Mouse (Mus musculus): ENCODE data around the gene Fgg.

The Fgg gene

GRCm38 (mm10) chr3:83007557-83007956 is at the start of gene Fgg:
Gene Fgg, plus strand, starts transcription at chr3:83007724.
- in situ Hi-C loops (cut with MboI, MseI), result loop anchor here in 1 of 2 experiments (5.0 to 10.0 kb wide), 2 partner anchors 45 to 687 kb away; no protein-coding TSS in a partner anchor

DNA sequence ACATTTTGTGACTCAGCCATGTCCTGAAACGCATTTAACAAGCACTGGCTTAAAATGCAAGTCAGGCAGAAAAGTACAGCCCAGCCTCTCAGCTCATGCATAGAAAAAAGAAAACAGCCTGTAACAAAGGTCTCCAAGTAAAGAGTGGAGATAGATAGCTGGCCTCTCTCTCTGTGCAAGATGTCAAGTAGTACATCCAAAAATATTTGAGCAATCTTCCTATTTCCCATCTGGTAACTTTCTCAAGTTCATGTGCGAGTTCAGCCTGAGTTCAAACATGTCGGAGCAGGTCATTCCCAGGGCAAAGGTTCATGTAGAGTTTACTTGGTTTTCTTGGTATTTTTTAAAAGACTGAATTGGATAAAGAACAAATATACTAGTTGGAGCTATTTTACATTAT is 36.5 kb upstream of the Fgg start:
- in situ Hi-C loops (cut with MboI, MseI), result no loop called here

DNA sequence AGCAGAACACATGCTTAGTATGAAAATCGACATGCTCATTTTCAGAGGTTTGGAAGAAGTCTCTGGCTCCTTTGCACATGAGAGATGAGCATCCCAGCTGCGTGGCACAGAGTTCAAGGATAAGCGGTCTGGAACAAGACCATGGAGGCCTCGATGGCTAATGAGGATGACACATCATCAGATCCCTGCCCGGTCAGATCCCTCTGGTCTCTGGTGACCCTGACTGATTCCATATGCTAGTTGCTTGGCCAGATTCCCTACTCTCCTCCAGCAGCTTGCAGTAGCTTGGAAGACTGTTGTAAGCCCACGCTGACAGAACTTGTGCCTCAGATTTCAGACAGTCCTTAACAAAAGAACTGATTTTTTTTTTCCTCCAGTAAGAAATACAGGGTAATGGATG is 26.7 kb upstream of the Fgg start:
- in situ Hi-C loops (cut with MboI, MseI), result no loop called here

GRCm38 (mm10) chr3:82981861-82982260 is 25.7 kb upstream of the Fgg start:
- in situ Hi-C loops (cut with MboI, MseI), result no loop called here

DNA sequence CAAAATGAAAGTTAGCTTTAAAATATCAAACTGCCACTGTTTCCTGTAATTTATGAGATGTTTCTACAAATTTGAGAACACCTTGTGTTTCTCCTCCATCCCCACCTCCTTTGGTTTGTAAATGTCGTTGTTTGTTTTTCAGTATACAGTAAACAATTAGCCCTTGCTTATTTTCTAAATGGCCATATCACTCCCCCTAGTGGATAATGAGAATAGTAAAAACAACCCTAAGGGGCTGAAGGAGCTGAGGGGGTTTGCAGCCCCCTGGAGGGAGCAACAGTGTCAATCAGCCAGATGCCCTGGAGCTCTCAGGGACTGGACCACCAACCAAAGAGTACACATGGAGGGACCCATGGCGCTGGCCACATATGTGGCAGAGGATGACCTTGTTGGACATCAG is 22.7 kb upstream of the Fgg start:
- in situ Hi-C loops (cut with MboI, MseI), result no loop called here

DNA sequence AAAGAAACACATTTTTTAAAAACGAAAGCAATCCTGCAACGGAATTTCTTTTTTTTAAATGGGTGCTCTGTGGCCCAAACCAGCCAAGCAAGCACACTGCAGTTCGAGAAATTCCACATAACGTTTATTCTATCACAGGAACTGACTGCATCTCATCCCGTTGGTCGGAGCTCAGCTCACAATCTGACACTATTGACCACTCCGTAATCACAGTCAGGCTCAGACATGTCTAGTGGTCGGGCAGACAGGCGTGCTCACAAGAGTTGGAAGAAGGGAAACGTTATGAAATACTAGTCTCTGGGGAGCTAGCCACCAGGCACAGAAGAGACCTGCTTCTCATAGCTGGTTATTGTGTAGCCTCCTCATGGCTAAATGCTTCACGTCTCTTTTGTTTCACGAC is 15.6 kb upstream of the Fgg start:
- in situ Hi-C loops (cut with MboI, MseI), result no loop called here

DNA sequence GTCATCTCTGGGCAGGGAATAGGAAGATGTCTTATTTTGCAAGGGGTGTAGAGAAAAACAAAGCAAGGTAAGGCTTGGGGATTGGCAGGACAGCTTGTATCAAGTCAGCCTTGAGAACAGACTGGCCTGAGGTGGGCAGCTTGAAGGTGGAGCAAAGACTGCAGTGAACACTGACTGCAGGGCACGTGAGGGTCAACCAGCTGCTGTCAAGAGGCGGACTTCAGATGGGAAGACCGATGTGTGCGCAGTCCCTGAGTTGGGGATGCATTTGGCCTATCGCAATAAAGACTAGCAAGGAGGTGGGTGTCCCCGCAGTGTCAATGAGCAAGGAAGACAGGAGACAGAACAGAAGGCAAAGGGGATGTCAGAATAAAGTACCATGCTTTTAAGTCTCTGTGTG is 14.6 kb upstream of the Fgg start:
- in situ Hi-C loops (cut with MboI, MseI), result no loop called here

DNA sequence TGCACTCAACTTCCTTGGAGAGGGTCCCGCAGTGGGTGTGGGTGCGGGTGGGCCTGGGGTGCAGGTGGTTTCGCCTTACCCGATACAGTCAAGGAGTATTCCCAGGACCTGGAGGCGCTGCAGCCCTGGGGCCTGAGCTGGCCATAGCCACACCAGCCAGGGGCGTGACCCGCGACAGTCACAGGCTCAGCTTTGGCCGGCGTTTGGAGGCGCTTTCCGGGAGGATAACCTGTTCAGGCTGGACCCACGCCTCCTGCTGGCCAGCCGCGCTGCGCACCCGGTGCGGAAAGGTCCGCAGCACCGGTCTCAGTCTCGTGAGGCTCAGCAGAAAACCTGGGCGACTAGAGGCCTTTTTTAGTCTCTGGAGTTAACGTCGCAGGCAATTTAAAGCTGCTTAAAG is 12.2 kb upstream of the Fgg start:
- in situ Hi-C loops (cut with MboI, MseI), result loop anchor here in 1 of 2 experiments (5.0 kb wide), 1 partner anchor 277 kb away; no protein-coding TSS in a partner anchor

- in situ Hi-C loops (cut with MboI, MseI), result loop anchor here in 1 of 2 experiments (5.0 kb wide), 1 partner anchor 276 kb away; no protein-coding TSS in a partner anchor
These were observed 10.9 kb upstream of the Fgg start for GRCm38 (mm10) chr3:82996656-82997055.

DNA sequence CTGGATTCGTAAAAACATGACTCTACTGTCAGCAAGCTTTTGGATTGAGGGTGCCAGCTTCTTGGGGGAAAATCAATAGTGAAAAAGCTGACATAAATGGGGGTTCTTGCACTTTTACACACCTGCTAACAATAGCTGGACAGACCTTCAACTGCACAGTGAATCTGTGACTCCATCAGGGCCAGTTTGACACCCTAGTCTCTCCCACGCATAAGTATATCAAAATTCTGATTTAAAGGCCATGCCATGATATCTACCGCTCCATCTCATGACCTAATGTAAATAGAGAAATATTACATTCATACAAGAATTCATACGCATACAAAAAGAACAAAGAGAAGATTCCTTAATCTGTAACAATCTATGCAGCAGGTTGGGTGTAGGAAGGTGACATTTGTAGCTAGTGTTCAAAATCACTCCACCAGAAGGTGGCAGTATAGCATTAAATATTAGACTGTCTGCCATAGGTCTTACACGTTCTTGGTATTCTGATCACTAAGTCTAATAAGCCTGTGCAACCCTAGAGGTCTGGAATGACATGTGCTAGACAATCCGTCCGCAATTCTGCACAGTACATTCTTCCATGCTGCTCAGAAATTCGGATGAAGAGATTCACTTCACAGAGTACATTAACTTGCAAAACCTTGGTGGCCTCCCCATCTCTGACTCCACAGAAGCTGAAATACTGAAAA is 8.6 kb upstream of the Fgg start:
- in situ Hi-C loops (cut with MboI, MseI), result loop anchor here in 1 of 2 experiments (5.0 kb wide), 1 partner anchor 273 kb away; no protein-coding TSS in a partner anchor

DNA sequence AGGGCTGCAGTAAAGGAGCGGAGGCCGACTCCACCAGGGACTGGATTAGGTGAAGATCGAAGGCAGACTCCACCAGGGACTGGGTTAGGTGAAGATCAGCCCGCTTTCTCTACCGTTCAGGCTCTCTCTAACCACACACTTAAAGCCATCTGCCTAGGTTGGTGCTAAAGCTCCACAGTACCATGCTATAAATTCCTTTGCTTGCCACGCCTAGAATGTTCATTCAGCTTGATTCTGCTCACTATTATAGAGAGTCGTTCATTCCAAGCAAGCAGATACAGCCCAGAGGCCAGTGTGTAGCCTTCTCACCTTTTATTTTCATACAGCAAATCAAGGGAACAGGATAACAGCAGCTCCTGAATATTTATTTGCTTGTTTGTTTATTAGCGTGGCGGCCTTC is 7.5 kb upstream of the Fgg start:
- in situ Hi-C loops (cut with MboI, MseI), result loop anchor here (5.0 to 10.0 kb wide), 4 partner anchors 48 to 695 kb away; no protein-coding TSS in a partner anchor

GRCm38 (mm10) chr3:83002191-83002590 is 5.3 kb upstream of the Fgg start:
- in situ Hi-C loops (cut with MboI, MseI), result loop anchor here in 1 of 2 experiments (5.0 to 10.0 kb wide), 4 partner anchors 50 to 693 kb away; no protein-coding TSS in a partner anchor

- in situ Hi-C loops (cut with MboI, MseI), result loop anchor here in 1 of 2 experiments (5.0 to 10.0 kb wide), 4 partner anchors 51 to 692 kb away; no protein-coding TSS in a partner anchor
These were observed 4.5 kb upstream of the Fgg start for GRCm38 (mm10) chr3:83003068-83003467.

DNA sequence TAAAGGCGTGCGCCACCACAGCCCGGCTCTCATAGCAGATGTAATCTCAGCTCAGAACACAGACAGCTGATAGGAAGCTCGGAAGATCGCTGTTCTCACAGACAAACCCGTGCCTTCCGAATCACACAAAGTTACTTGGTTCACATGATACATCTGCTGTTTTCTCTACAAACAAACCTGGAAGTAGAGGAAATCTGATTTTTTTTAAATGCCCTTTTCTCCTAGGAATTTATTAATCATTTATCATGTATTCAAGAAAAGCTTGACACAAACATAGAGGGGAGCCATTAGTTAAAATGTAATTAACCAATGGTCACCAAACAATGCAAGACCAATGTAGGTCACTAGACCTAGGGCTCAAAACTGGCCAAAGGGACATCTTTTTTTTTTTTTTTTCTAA is 2.7 kb upstream of the Fgg start:
- in situ Hi-C loops (cut with MboI, MseI), result loop anchor here in 1 of 2 experiments (5.0 to 10.0 kb wide), 5 partner anchors 48 to 690 kb away; no protein-coding TSS in a partner anchor

GRCm38 (mm10) chr3:83010291-83010690 is 2.8 kb downstream of the Fgg start:
- in situ Hi-C loops (cut with MboI, MseI), result loop anchor here in 1 of 2 experiments (5.0 kb wide), 1 partner anchor 42 kb away; no protein-coding TSS in a partner anchor

GRCm38 (mm10) chr3:83011136-83011535 is 3.6 kb downstream of the Fgg start:
- in situ Hi-C loops (cut with MboI, MseI), result loop anchor here in 1 of 2 experiments (5.0 kb wide), 1 partner anchor 41 kb away; no protein-coding TSS in a partner anchor

GRCm38 (mm10) chr3:83011565-83011964 is 4.0 kb downstream of the Fgg start:
- in situ Hi-C loops (cut with MboI, MseI), result loop anchor here in 1 of 2 experiments (5.0 kb wide), 1 partner anchor 41 kb away; no protein-coding TSS in a partner anchor

DNA sequence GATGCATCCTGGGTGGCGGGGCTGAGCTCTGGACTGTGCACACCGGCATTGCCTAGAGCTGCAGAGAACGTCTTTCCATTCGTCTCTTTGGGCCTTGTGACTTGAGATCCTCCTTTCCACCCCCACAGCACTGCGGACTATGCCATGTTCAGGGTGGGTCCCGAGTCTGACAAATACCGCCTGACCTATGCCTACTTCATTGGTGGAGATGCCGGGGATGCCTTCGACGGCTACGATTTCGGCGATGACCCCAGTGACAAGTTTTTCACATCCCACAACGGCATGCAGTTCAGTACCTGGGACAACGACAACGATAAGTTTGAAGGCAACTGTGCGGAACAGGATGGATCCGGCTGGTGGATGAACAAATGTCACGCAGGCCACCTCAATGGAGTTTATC is 5.1 kb downstream of the Fgg start:
- in situ Hi-C loops (cut with MboI, MseI), result loop anchor here in 1 of 2 experiments (5.0 kb wide), 1 partner anchor 40 kb away; no protein-coding TSS in a partner anchor

- in situ Hi-C loops (cut with MboI, MseI), result loop anchor here in 1 of 2 experiments (5.0 kb wide), 1 partner anchor 38 kb away; no protein-coding TSS in a partner anchor
These were observed 6.4 kb downstream of the Fgg start for GRCm38 (mm10) chr3:83013951-83014350.

- in situ Hi-C loops (cut with MboI, MseI), result no loop called here
These were observed 8.7 kb downstream of the Fgg start for GRCm38 (mm10) chr3:83016236-83016635.

DNA sequence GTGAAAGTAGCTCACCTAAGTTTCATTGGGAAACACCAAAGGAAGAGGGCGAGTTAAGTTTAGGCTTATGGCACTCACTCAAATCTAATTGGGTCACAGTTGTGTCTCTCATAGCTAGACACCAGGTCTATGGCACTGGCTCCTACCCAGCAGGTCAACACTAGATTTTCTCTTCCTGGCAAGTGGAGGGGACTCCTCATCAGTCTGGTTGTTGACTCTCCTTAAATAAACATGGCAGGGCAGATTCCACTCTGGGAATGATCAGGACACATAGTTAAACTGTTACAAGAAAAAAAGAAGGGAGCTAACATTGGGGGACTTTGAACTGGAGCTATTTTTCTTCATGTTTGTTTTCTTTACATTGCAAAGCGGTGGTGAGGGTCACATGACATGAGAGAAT is 12.9 kb downstream of the Fgg start:
- in situ Hi-C loops (cut with MboI, MseI), result no loop called here

DNA sequence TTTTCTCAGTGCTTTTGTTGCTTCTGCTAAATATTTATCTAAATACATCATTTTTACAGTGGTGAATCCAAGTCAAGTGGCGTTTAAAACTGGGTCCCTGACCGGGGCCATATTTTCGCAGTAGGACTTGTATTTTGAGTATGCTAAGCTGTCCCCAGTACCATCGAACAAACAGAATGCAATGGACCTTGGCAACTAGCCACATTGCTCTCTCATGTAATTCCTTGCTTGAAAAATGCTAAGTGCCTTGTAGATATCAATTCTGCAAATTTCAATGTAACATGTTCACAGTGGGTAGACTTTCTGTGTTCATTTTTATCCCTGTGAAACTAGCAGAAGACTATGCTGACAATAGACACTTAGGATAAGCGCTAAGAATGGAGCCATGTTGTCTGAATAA is 13.7 kb downstream of the Fgg start:
- in situ Hi-C loops (cut with MboI, MseI), result no loop called here

GRCm38 (mm10) chr3:83025036-83025435 is 17.5 kb downstream of the Fgg start:
- in situ Hi-C loops (cut with MboI, MseI), result no loop called here
